Mouse (Mus musculus) CH12.LX (cell line): ENCODE data around the gene Adgrg1. TPM values are rescaled to one million over a fixed set of nuclear protein-coding genes. Genes with fewer than 3 reads are reported as not detected.
A peak's percentile ranks its signal among the peaks of the same experiment; 100 is the strongest.

Experiments used
- DNase-seq: peaks from one replicate; pipeline ENCODE4 v3.0.0-alpha.2; 2013; ENCODE audit errors: extremely low read depth
- H3K27ac ChIP-seq: 2 replicates; pipeline ENCODE4 v1.5.1; 2012; ENCODE audit warnings: low read depth, mild to moderate bottlenecking, control low read depth, moderate library complexity; ENCODE audit not compliant: insufficient read depth
- H3K27me3 ChIP-seq: replicated peaks from 2 replicates; pipeline ENCODE3; 2012; ENCODE audit warnings: inconsistent platforms
- H3K36me3 ChIP-seq, 2 experiments: replicated peaks in 1 of 2; 2 replicates each; pipeline versions ENCODE3 to v1.6.1; 2012; ENCODE audit warnings: inconsistent platforms in 1 of 2, low read length in 1 of 2, mild to moderate bottlenecking in 1 of 2, mixed read lengths in 1 of 2, moderate library complexity in 1 of 2; ENCODE audit not compliant: control insufficient read depth in 1 of 2, insufficient read depth in 1 of 2
- H3K4me1 ChIP-seq, 2 experiments: 2 replicates each; pipeline ENCODE4 v1.6.1; 2012; ENCODE audit warnings: inconsistent platforms in 1 of 2, moderate library complexity in 1 of 2; ENCODE audit not compliant: insufficient read depth in 2 of 2, control insufficient read depth in 1 of 2
- H3K4me2 ChIP-seq: 2 replicates; pipeline ENCODE4 v1.6.1; 2012; ENCODE audit warnings: low read depth, mild to moderate bottlenecking, control low read depth; ENCODE audit not compliant: poor library complexity, insufficient read depth, severe bottlenecking
- H3K4me3 ChIP-seq, 3 experiments: fragments of 150-350 bp in 1 of 3; sonication (generic) in 1 of 3; replicated peaks in 1 of 3; 2 replicates each; pipeline versions ENCODE3 to v1.5.1; 2011 to 2012; ENCODE audit warnings: low read depth in 2 of 3, low read length in 2 of 3, mild to moderate bottlenecking in 2 of 3, moderate library complexity in 2 of 3, control low read depth in 1 of 3, improper control_type of control experiment in 1 of 3, inconsistent platforms in 1 of 3, mixed read lengths in 1 of 3; ENCODE audit not compliant: poor library complexity in 1 of 3
- H3K79me2 ChIP-seq: replicated peaks from 2 replicates; pipeline ENCODE4 v1.6.1; 2012; ENCODE audit warnings: mild to moderate bottlenecking, moderate library complexity; ENCODE audit not compliant: control insufficient read depth, poor library complexity, insufficient read depth, severe bottlenecking; ENCODE audit errors: extremely low read depth
- H3K9ac ChIP-seq: 2 replicates; pipeline ENCODE4 v1.6.1; 2012; ENCODE audit warnings: low read depth, mild to moderate bottlenecking, control low read depth, moderate library complexity; ENCODE audit not compliant: insufficient read depth
- H3K9me3 ChIP-seq: replicated peaks from 2 replicates; pipeline ENCODE3; 2012; ENCODE audit warnings: low read length, inconsistent platforms, mixed read lengths
- BHLHE40 ChIP-seq: IDR thresholded peaks from 2 replicates; pipeline ENCODE4 v1.6.1; 2011; ENCODE audit warnings: mild to moderate bottlenecking, low read depth, low read length, improper control_type of control experiment
- CHD1 ChIP-seq: IDR thresholded peaks from 2 replicates; pipeline ENCODE4 v1.6.1; 2012; ENCODE audit warnings: low read depth, low read length, improper control_type of control experiment, inconsistent platforms
- CHD2 ChIP-seq: IDR thresholded peaks from 2 replicates; pipeline ENCODE4 v1.6.1; 2011; ENCODE audit warnings: low read length, improper control_type of control experiment
- E2F4 ChIP-seq: IDR thresholded peaks from 2 replicates; pipeline ENCODE4 v1.6.1; 2011; ENCODE audit warnings: low read depth, low read length, improper control_type of control experiment; ENCODE audit not compliant: insufficient replicate concordance
- ELF1 ChIP-seq: IDR thresholded peaks from 2 replicates; pipeline ENCODE4 v1.6.1; 2014; ENCODE audit warnings: low read depth, mild to moderate bottlenecking, inconsistent platforms, low read length, improper control_type of control experiment
- HCFC1 ChIP-seq: IDR thresholded peaks from 2 replicates; pipeline ENCODE4 v1.6.1; 2012; ENCODE audit warnings: low read depth, mild to moderate bottlenecking, inconsistent platforms, low read length, improper control_type of control experiment
- MAFK ChIP-seq: IDR thresholded peaks from 2 replicates; pipeline ENCODE4 v1.6.1; 2011; ENCODE audit warnings: low read length, improper control_type of control experiment; ENCODE audit not compliant: insufficient replicate concordance
- MAZ ChIP-seq: IDR thresholded peaks from 2 replicates; pipeline ENCODE4 v1.6.1; 2012; ENCODE audit warnings: low read depth, mild to moderate bottlenecking, inconsistent platforms, low read length, improper control_type of control experiment, moderate library complexity
- NELFE ChIP-seq: IDR thresholded peaks from 2 replicates; pipeline ENCODE4 v1.6.1; 2011; ENCODE audit warnings: low read depth, low read length, improper control_type of control experiment
- SMC3 ChIP-seq: IDR thresholded peaks from 2 replicates; pipeline ENCODE4 v1.6.1; 2011; ENCODE audit warnings: low read depth, low read length, improper control_type of control experiment
- TBP ChIP-seq: conservative IDR thresholded peaks from 2 replicates; pipeline ENCODE4 v1.6.1; 2011; ENCODE audit warnings: low read depth, low read length, improper control_type of control experiment
- TCF12 ChIP-seq: IDR thresholded peaks from 2 replicates; pipeline ENCODE4 v1.6.1; 2014; ENCODE audit warnings: low read depth, mild to moderate bottlenecking, inconsistent platforms, low read length, improper control_type of control experiment
- UBTF ChIP-seq: IDR thresholded peaks from 2 replicates; pipeline ENCODE4 v1.6.1; 2012; ENCODE audit warnings: low read depth, mild to moderate bottlenecking, inconsistent platforms, low read length, improper control_type of control experiment, moderate library complexity
- USF1 ChIP-seq: IDR thresholded peaks from 2 replicates; pipeline ENCODE4 v1.6.1; 2014; ENCODE audit warnings: low read depth, mild to moderate bottlenecking, inconsistent platforms, low read length, improper control_type of control experiment
- USF2 ChIP-seq: conservative IDR thresholded peaks from 2 replicates; pipeline ENCODE4 v1.6.1; 2011; ENCODE audit warnings: low read depth, low read length, improper control_type of control experiment
- ZMIZ1 ChIP-seq: IDR thresholded peaks from 2 replicates; pipeline ENCODE4 v1.6.1; 2012; ENCODE audit warnings: low read depth, mild to moderate bottlenecking, inconsistent platforms, low read length, improper control_type of control experiment
- dilution Hi-C: fragments of 300-500 bp; cut with MboI; formaldehyde crosslinking; loops from 2 replicates; pipeline ENCODE4 v1.14.3; 2020; ENCODE audit warnings: low sequenced_read_pairs; ENCODE audit not compliant: extremely low pct_unique_long_range_greater_than_20kb, extremely low pct_ligation_motif_present
- in situ Hi-C: fragments of 300-500 bp; cut with MboI; formaldehyde crosslinking; loops from 3 replicates; pipeline ENCODE4 v1.14.3; 2019; ENCODE audit warnings: low sequenced_read_pairs, low pct_ligation_motif_present, low pct_unique_long_range_greater_than_20kb, mixed read lengths
- polyA plus RNA-seq: library from polyadenylated mRNA; unstranded; fragments of >175 nt; gene quantifications from 2 replicates; pipeline ENCODE4 v1.2.1, GENCODE M21; 2012; ENCODE audit warnings: low read depth; ENCODE audit not compliant: insufficient read length
- total RNA-seq, 2 experiments: library from RNA; depleted of rRNA; stranded (reverse); fragments of 300-350 nt in 1 of 2; fragments of >200 nt in 1 of 2; gene quantifications; 2 replicates each; pipeline ENCODE4 v1.2.3; 2012 to 2014

Adgrg1 gene
- total and polyA plus RNA-seq, 3 experiments: 0.42 to 2.5 (median 1.2) TPM

GRCm38 (mm10) chr8:94950458-94950857 is 24.1 kb upstream of the Adgrg1 start:
- no peak for DNase-seq
- dilution Hi-C loops: no loop called here
- H3K27me3 ChIP-seq: peaks cover 2% of the 10 kb centered on the region
- H3K9me3 ChIP-seq: peaks cover 4% of the 10 kb centered on the region
- no peak overlapping the region for H3K4me2 ChIP-seq
- H3K79me2 ChIP-seq: no peaks in the 10 kb centered on the region
- H3K27ac ChIP-seq: no peak overlapping the region
- no peak for TF ChIP-seq CHD2
- no peak for TF ChIP-seq NELFE
- no peak for TF ChIP-seq HCFC1
- no peak for TF ChIP-seq BHLHE40
- no peak for TF ChIP-seq E2F4
- no peak for TF ChIP-seq TBP
- TF ChIP-seq TCF12: no peak
- in situ Hi-C loops: no loop called here
- no peaks in the 10 kb centered on the region for H3K36me3 ChIP-seq
- peaks cover 10 to 30% of the 10 kb centered on the region in 2 experiments for H3K4me1 ChIP-seq
- H3K4me3 ChIP-seq: no peak overlapping the region
- no peak overlapping the region for H3K9ac ChIP-seq

- Histone ChIP-seq H3K4me2 (no peak overlapping the region), H3K36me3 (no peaks in the 10 kb centered on the region), H3K27ac (no peak overlapping the region), H3K27me3 (no peaks in the 10 kb centered on the region), H3K9ac (no peak overlapping the region), H3K79me2 (no peaks in the 10 kb centered on the region), H3K4me3 (no peak overlapping the region), H3K4me1 (peaks cover 16 to 42% of the 10 kb centered on the region in 2 experiments), H3K9me3 (peaks cover 4% of the 10 kb centered on the region)
- dilution Hi-C loops: no loop called here
- TF ChIP-seq MAFK (no peak), CHD1 (no peak), USF1 (no peak), MAZ (no peak), ZMIZ1 (no peak)
- in situ Hi-C loops: no loop called here
- DNase-seq: no peak
Observed at GRCm38 (mm10) chr8:94952086-94952485, 22.5 kb upstream of the Adgrg1 start.

GRCm38 (mm10) chr8:94953624-94954367 is 20.8 kb upstream of the Adgrg1 start:
- peak; percentile 64 for DNase-seq
- in situ Hi-C loops: no loop called here

More at GRCm38 (mm10) chr8:94953624-94954367, 20.8 kb upstream of the Adgrg1 start:
- peaks cover 3% of the 10 kb centered on the region for H3K9me3 ChIP-seq
- H3K79me2 ChIP-seq: no peaks in the 10 kb centered on the region
- H3K4me1 ChIP-seq: peaks cover 17 to 44% of the 10 kb centered on the region in 2 experiments
- peak overlapping the region; percentile 72 for H3K27ac ChIP-seq
- H3K36me3 ChIP-seq: no peaks in the 10 kb centered on the region
- peaks cover 4% of the 10 kb centered on the region for H3K27me3 ChIP-seq
- no peak overlapping the region for H3K9ac ChIP-seq
- dilution Hi-C loops: no loop called here
- H3K4me2 ChIP-seq: peak overlapping the region; percentile 73
- TF ChIP-seq TBP (no peak), MAFK (no peak), UBTF (no peak), NELFE (no peak), ELF1 (no peak), HCFC1 (no peak), CHD1 (no peak), USF2 (no peak), USF1 (no peak), SMC3 (no peak)
- peak overlapping the region in 1 of 3 experiments; percentile 31 for H3K4me3 ChIP-seq
